Mouse (Mus musculus): Measurements from ENCODE around the gene Bpifb1. TPM values are rescaled to one million over a fixed set of nuclear protein-coding genes. Genes with fewer than 3 reads are reported as not detected.
A peak's percentile ranks its signal among the peaks of the same experiment; 100 is the strongest.
"Not testable (repeated sequence)": the region's sequence is repeated elsewhere in the genome, so short reads cannot be mapped to it uniquely, and the experiment has no call there.

The Bpifb1 gene
- total RNA-seq, 2 experiments from 2014 or later = 0.27 to 0.37 TPM

DNA sequence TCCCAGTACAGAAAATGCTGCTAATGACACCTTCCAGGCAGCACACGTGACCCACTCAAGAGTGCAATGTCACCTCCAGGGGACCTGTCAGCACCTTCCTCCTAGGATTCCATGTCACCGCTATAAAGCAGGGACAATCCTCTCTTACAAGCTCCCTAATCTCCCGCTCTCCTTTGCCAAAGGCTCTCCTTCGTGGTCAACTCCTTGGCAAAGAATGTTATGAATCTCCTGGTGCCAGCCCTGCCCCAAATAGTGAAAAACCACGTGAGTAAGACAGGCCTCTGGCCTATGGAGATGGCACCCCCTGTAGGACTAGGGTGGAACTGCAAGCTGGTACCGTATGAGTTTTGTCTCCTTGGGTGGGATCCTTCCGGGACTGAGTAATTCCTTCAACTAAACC lies 16.3 kb downstream of the Bpifb1 start:
- DNase-seq (ENCODE audit: low spot score in 2 of 2) = no peak
- intact Hi-C loops (cut with DNase I) = no loop called here

DNA sequence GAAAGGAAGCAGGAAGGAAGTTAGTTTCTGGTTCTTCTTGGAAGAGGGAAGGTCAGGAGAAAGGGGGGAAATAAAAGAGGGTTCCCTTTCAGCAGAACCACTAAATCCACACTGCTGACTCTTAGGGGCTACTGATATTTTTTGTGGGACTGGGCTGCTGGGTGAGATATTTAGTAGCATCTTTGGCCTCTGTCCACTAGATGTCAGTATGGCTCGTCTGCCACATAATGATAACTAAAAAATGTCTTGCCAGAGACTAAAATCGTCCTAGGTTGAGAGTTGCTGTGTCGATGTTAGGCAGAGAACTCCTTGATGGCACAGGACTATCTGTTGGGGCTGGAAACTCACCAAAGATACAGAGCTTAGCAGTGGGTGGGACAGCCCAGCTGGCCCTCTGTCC lies 18.5 kb downstream of the Bpifb1 start:
- DNase-seq (ENCODE audit: low spot score in 2 of 2) = peak; percentile 44 to 45
- intact Hi-C loops (cut with DNase I) = no loop called here

- intact Hi-C loops (cut with DNase I) = loop anchor here (5.0 kb wide), 1 partner anchor 81 kb away; no protein-coding TSS in a partner anchor
- DNase-seq (ENCODE audit: low spot score in 2 of 2) = no peak
Measured at GRCm38 (mm10) chr2:154211121-154211520, 20.5 kb downstream of the Bpifb1 start.

DNA sequence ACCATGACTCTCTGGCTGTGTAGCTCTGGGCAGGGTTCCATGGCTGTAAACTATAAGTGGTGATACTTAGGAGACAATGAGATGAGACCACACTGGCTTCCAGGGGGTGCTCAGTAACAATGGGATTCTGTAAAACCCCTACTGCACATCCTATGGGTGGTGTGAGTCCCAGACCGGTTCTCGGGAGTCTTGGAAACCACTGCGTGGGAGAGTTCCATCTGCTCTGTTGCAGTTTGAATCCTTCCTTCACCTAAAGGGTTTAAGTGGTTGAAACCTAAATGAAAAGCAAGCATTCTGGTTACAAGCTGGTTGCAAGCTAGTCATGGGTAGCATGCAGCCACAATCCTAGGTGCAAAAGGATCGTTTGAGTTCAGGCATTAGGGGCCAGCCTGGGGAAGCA lies 21.3 kb downstream of the Bpifb1 start:
- peak; percentile 68 to 87 for DNase-seq (ENCODE audit: low spot score in 2 of 2)
- intact Hi-C loops (cut with DNase I) = loop anchor here (1.0 to 5.0 kb wide), 2 partner anchors 80 to 167 kb away; no protein-coding TSS in a partner anchor

DNA sequence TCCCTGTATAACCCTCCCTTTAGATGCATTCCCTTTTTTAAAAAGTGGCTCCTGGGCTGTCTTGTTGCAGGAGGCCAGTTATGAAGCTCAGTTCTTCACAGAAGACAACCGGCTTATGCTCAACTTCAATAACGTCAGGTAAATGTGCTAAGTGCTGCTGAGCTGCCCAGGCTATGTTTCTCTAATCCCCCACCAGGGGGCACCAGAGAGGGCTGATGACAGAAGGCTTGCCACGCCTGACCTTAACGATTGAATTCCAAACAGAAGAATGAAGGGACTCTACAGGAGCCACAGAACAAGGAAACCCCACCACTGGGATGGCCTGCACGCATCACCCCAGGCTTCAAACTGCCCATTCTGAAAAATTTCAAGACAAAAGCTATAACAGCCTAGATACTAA lies 24.6 kb downstream of the Bpifb1 start:
- intact Hi-C loops (cut with DNase I) = no loop called here

GRCm38 (mm10) chr2:154219950-154220349 lies 29.3 kb downstream of the Bpifb1 start:
- intact Hi-C loops (cut with DNase I) = no loop called here

More for the DNA sequence above, 24.6 kb downstream of the Bpifb1 start:
- peak in 1 of 2 experiments; percentile 67 for DNase-seq (ENCODE audit: low spot score in 2 of 2)

GRCm38 (mm10) chr2:154223265-154223916 lies 32.8 kb downstream of the Bpifb1 start, which contains the start of gene Bpifb5:
Bpifb5 (plus strand) TSS chr2:154223742.
- peak; percentile 13 to 44 for DNase-seq (ENCODE audit: low spot score in 2 of 2)
- intact Hi-C loops (cut with DNase I) = no loop called here

More at GRCm38 (mm10) chr2:154219950-154220349, 29.3 kb downstream of the Bpifb1 start:
- no peak for DNase-seq (ENCODE audit: low spot score in 2 of 2)

DNA sequence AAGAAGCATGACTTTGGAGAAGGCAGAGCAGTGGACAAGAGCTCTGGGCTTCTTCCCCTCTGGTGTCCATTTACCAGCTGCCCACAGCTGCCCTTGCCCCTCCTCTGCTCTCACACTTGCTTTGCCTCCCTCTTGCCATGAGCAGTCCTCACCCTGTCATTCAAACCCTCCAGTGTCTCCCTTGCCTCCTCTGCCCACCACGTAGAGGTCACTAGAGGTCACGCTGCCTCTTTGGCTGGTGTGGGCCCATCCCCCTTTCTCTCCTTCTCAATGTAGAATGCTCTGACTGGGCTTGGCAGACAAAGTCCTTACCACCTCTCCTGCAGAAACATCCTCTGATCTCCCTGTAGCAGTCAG lies 33.3 kb downstream of the Bpifb1 start:
- intact Hi-C loops (cut with DNase I) = no loop called here
- DNase-seq (ENCODE audit: low spot score in 2 of 2) = no peak

- intact Hi-C loops (cut with DNase I) = no loop called here
- no peak for DNase-seq (ENCODE audit: low spot score in 2 of 2)
Measured at GRCm38 (mm10) chr2:154226991-154227390, 36.4 kb downstream of the Bpifb1 start.

DNA sequence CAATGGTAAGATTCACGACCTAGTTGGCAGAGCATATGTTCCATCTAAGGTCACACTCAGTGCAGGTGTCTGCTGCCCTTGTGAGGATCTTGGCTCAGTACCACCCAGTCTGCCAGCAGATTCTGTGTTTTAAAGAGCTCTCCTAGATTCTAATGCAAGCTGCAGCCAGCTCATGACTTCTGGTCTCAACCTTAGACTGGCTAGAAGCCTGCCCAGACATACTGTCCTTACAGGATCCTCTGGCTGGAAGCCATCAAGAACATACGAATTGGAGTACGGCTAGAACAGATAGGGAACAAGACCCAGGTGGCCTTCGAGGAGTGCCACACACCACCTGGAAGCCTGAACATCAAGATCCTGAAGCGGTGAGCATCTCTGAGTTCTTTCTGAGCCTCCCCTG lies 37.2 kb downstream of the Bpifb1 start:
- intact Hi-C loops (cut with DNase I) = no loop called here

DNA sequence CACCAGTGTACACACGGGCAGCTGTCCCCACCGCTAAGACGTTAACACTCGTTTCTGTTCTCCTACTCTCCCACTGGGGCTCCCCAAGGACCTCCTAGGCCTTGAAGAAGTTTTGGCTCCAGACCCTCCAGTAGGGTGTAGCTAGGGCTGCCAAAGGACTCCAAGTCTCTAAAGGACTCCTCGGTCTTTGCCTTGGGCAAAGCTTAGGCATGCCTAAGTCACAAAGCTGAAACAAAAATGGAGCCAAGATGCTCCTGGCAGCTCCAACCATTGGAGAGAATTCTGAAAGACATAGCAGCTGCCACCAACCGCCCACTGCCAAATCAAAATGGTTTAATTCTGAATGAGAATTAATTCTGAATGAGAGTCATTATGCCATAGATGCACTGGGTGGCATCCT lies 42.8 kb downstream of the Bpifb1 start:
- intact Hi-C loops (cut with DNase I) = no loop called here
- DNase-seq (ENCODE audit: low spot score in 2 of 2) = no peak

More for the DNA sequence above, 37.2 kb downstream of the Bpifb1 start:
- no peak for DNase-seq (ENCODE audit: low spot score in 2 of 2)

DNA sequence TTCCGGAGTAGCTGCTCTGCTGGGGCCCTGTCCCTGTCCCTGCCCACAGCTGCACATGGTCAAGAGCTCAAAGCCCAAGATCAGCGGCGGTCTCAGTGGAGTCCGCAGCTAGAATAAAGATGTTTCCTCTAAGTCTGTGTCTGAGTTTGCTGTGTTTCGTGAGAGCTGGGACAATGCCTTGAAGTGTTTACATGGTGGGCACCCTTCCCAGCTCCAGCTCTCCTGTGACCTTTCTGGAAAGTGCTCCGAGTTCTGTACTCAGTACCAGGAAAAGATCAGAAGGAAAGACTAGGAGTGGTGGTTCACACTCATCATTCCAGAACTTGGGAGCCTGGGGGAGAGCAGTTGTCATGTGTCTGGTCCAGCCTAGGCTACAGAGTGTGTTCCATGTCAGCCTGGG lies 50.2 kb downstream of the Bpifb1 start:
- DNase-seq (ENCODE audit: low spot score in 2 of 2) = no peak
- intact Hi-C loops (cut with DNase I) = no loop called here

GRCm38 (mm10) chr2:154242726-154243125 lies 52.1 kb downstream of the Bpifb1 start:
- intact Hi-C loops (cut with DNase I); DNase-seq (ENCODE audit: low spot score in 2 of 2): not testable (repeated sequence)

GRCm38 (mm10) chr2:154243356-154244036 lies 52.9 kb downstream of the Bpifb1 start:
- intact Hi-C loops (cut with DNase I) = no loop called here
- DNase-seq (ENCODE audit: low spot score in 2 of 2) = peak; percentile 58 to 65

GRCm38 (mm10) chr2:154245322-154245721 lies 54.7 kb downstream of the Bpifb1 start:
- intact Hi-C loops (cut with DNase I) = no loop called here
- DNase-seq (ENCODE audit: low spot score in 2 of 2) = no peak

- DNase-seq (ENCODE audit: low spot score in 2 of 2) = not testable (repeated sequence)
Measured at GRCm38 (mm10) chr2:154255254-154255653, 64.6 kb downstream of the Bpifb1 start.

DNA sequence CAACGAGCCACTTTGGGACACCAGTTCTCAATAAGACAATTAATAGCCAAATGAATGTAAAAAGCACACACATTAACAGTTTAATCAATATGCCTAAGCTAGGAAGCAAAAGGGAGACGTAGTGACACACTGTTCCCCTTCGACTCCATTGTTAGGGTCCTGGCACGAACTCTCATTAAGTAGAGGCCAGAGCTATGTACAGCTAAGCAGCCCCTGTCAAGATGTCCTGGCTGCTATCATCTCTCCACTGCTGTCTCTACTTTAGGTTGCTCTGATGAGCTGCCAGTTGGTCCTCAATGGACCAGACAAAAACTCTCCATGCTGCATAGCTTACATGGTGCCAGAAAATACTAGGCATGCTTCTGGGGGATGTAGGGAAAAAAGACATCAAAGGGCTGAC lies 65.2 kb downstream of the Bpifb1 start:
- DNase-seq (ENCODE audit: low spot score in 2 of 2) = no peak
- intact Hi-C loops (cut with DNase I) = no loop called here

More at GRCm38 (mm10) chr2:154255254-154255653, 64.6 kb downstream of the Bpifb1 start:
- intact Hi-C loops (cut with DNase I) = not testable (repeated sequence)

DNA sequence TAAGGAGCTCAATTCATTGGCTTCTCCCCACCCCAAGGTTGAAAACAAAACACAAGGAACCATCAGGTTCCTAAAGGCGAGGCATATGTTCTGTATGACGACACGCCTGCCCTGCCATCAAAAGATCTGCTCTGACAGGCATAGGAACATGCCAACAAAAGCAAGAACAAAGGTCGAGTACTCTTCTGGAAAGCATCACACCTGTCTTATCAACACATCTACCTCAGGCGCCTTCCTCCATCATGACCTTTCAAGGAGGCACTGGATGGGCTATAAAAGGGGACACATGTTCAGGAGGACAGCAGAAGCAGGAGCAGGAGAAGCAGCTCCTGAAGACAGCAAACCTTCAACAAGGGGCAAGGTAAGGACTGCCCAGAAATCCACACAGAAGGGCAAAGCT lies 66.9 kb downstream of the Bpifb1 start, which contains the start of gene Bpifb9a:
Gene Bpifb9a, plus strand, starts transcription at position 301 of the 400 bp plus-strand sequence.
- intact Hi-C loops (cut with DNase I) = not testable (repeated sequence)

DNA sequence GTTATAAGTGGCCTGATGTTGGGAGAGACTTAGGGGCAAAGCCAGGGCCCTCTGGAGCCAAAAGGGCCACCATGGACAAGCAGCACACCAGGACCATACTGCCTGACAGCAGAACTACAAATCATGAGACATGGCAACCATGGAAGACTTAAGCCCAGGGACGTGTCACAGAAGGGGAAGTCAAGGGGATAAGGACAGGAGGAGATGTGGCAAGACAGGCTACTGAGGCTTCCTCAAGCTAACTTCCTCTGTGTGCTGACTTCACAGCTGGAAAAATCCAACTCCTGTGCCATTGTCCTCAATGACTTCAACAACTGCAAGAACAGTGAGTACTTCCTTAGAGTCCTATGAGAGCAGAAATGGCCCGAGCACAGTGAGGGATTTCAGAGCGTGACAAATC lies 73.8 kb downstream of the Bpifb1 start:
- DNase-seq (ENCODE audit: low spot score in 2 of 2); intact Hi-C loops (cut with DNase I): not testable (repeated sequence)

More for the DNA sequence above, 66.9 kb downstream of the Bpifb1 start, which contains the start of gene Bpifb9a:
- not testable (repeated sequence) for DNase-seq (ENCODE audit: low spot score in 2 of 2)
